Mouse (Mus musculus) adrenal gland, adult 2 months (tissue): ENCODE results near the gene Pla2g2d. TPM values are rescaled to one million over a fixed set of nuclear protein-coding genes. Genes with fewer than 3 reads are reported as not detected.

Experiments used
- DNase-seq: peaks from one replicate; pipeline ENCODE4 v3.0.0; 2021
- long read RNA-seq: library from polyadenylated mRNA; stranded (forward); transcript quantifications from one replicate; pipeline ENCODE4 v2.0.0, GENCODE M21; 2021
- polyA plus RNA-seq: library from polyadenylated mRNA; depleted of rRNA; stranded (reverse); fragments of >200 nt; gene quantifications from 2 replicates; pipeline ENCODE4 v1.2.3, GENCODE M21; 2012; rRNA removed
- total RNA-seq, 2 experiments: library from RNA; stranded (reverse); gene quantifications; 2 replicates each; pipeline ENCODE4 v1.2.3; 2021

The Pla2g2d gene
- 1 to 10 TPM; 2.3 to 2.9 TPM for total RNA-seq
- 1.3 and 1.4 TPM in 2 replicates for polyA plus RNA-seq
- long read RNA-seq, partial matches to known transcripts, result 0 of 4 reads
- long read RNA-seq, other reads (novel, unspliced or antisense), result 0 of 4 reads

- DNase-seq, result no peak
Observed at GRCm38 (mm10) chr4:138775435-138775834, at the start of gene Pla2g2d. Gene Pla2g2d, plus strand, starts transcription at chr4:138775735.

- peak; percentile 35 for DNase-seq
Observed at GRCm38 (mm10) chr4:138725751-138726150, 49.8 kb upstream of the Pla2g2d start.

GRCm38 (mm10) chr4:138729018-138729703, 46.4 kb upstream of the Pla2g2d start:
- DNase-seq, result peak; percentile 59

GRCm38 (mm10) chr4:138734105-138734504, 41.4 kb upstream of the Pla2g2d start:
- DNase-seq, result peak; percentile 34

- DNase-seq, result no peak
Observed at GRCm38 (mm10) chr4:138734863-138735262, 40.7 kb upstream of the Pla2g2d start.

GRCm38 (mm10) chr4:138737031-138737430, 38.5 kb upstream of the Pla2g2d start, which contains the start of gene Ubxn10:
Gene Ubxn10, minus strand, starts transcription at chr4:138737167.
- no peak for DNase-seq

- DNase-seq, result no peak
Observed at GRCm38 (mm10) chr4:138739136-138739851, 36.2 kb upstream of the Pla2g2d start.

GRCm38 (mm10) chr4:138745884-138746283, 29.7 kb upstream of the Pla2g2d start:
- no peak for DNase-seq

- no peak for DNase-seq
Observed at GRCm38 (mm10) chr4:138746866-138747265, 28.7 kb upstream of the Pla2g2d start.

GRCm38 (mm10) chr4:138747851-138748250, 27.7 kb upstream of the Pla2g2d start:
- DNase-seq, result peak; percentile 51

GRCm38 (mm10) chr4:138748369-138749072, 27.0 kb upstream of the Pla2g2d start:
- peak; percentile 23 for DNase-seq

- DNase-seq, result no peak
Observed at GRCm38 (mm10) chr4:138752603-138753002, 22.9 kb upstream of the Pla2g2d start.

- DNase-seq, result no peak
Observed at GRCm38 (mm10) chr4:138753608-138754007, 21.9 kb upstream of the Pla2g2d start.

- DNase-seq, result no peak
Observed at GRCm38 (mm10) chr4:138754432-138754831, 21.1 kb upstream of the Pla2g2d start.

GRCm38 (mm10) chr4:138755439-138755838, 20.1 kb upstream of the Pla2g2d start:
- DNase-seq, result no peak

GRCm38 (mm10) chr4:138755983-138756382, 19.6 kb upstream of the Pla2g2d start:
- no peak for DNase-seq

GRCm38 (mm10) chr4:138757416-138757815, 18.1 kb upstream of the Pla2g2d start, which contains the start of gene Pla2g2f:
Gene Pla2g2f, minus strand, starts transcription at chr4:138757626.
- peak; percentile 55 for DNase-seq

- peak; percentile 42 for DNase-seq
Observed at GRCm38 (mm10) chr4:138762266-138762665, 13.3 kb upstream of the Pla2g2d start.

- DNase-seq, result no peak
Observed at GRCm38 (mm10) chr4:138771970-138772369, 3.6 kb upstream of the Pla2g2d start.

- no peak for DNase-seq
Observed at GRCm38 (mm10) chr4:138772386-138772785, 3.1 kb upstream of the Pla2g2d start.

- peak; percentile 24 for DNase-seq
Observed at GRCm38 (mm10) chr4:138777417-138778407, 2.2 kb downstream of the Pla2g2d start.
